Mouse (Mus musculus) Patski (cell line): ENCODE results near the gene Itpkb. TPM values are rescaled to one million over a fixed set of nuclear protein-coding genes. Genes with fewer than 3 reads are reported as not detected.
"Not testable (repeated sequence)": the region's sequence is repeated elsewhere in the genome, so short reads cannot be mapped to it uniquely, and the experiment has no call there.

Experiments
- ATAC-seq: fragments of 100-300 bp; one replicate; pipeline ENCODE4 v1.8.0; 2021
- CTCF ChIA-PET: fragments of 350-600 bp; sonication (Branson Sonifier 250); formaldehyde crosslinking; loops from one replicate; lab custom pipeline; 2022; ENCODE audit warnings: inconsistent platforms; lab: Charles Lee
- POLR2A ChIA-PET: fragments of 350-600 bp; sonication (Branson Sonifier 250); formaldehyde crosslinking; loops from one replicate; lab custom pipeline; 2022; ENCODE audit warnings: antibody characterized with exemption, inconsistent platforms; lab: Charles Lee
- DNase-seq: peaks from one replicate; pipeline ENCODE4 v3.0.0-alpha.2; 2011; ENCODE audit warnings: low read depth, low spot score
- H3K27me3 ChIP-seq: fragments of 371-371 bp; one replicate; pipeline ENCODE4 v1.5.1; 2021
- CTCF ChIP-seq: fragments of 100-300 bp; IDR thresholded peaks from one replicate; pipeline ENCODE4 v1.5.1; 2021
- in situ Hi-C: fragments of 300-500 bp; cut with MboI; formaldehyde crosslinking; loops from 3 replicates; pipeline ENCODE4 v1.11.1; 2018; ENCODE audit warnings: low pct_unique_long_range_greater_than_20kb, mixed read lengths
- polyA plus RNA-seq: library from polyadenylated mRNA; unstranded; gene quantifications from one replicate; pipeline ENCODE4 v1.2.3, GENCODE M21; 2021

Gene Itpkb
- polyA plus RNA-seq, 1 experiment from 2014 or later: 15.4 TPM

GRCm38 (mm10) chr1:180367045-180367619 lies 36.8 kb downstream of the Itpkb start:
- in situ Hi-C loops: no loop called here

GRCm38 (mm10) chr1:180367626-180368025 lies 37.3 kb downstream of the Itpkb start:
- no peak for DNase-seq
- no peak for ATAC-seq
- TF ChIP-seq CTCF: no peak
- ChIA-PET CTCF (interaction anchor here (0.5 kb wide), 1 partner anchor 99 kb away, joined by 3 read pairs; no protein-coding TSS in a partner anchor), POLR2A (no interaction called here)
- in situ Hi-C loops: no loop called here
- no peaks in the 10 kb centered on the region for H3K27me3 ChIP-seq

More at GRCm38 (mm10) chr1:180367045-180367619, 36.8 kb downstream of the Itpkb start:
- CTCF ChIA-PET: interaction anchor here (0.5 kb wide), 1 partner anchor 98 kb away, joined by 3 read pairs; no protein-coding TSS in a partner anchor
- TF ChIP-seq CTCF: no peak
- H3K27me3 ChIP-seq: no peaks in the 10 kb centered on the region
- DNase-seq (no peak), ATAC-seq (no peak)
- POLR2A ChIA-PET: no interaction called here

GRCm38 (mm10) chr1:180368112-180368511 lies 37.8 kb downstream of the Itpkb start:
- no peak for TF ChIP-seq CTCF
- no peaks in the 10 kb centered on the region for H3K27me3 ChIP-seq
- in situ Hi-C loops: no loop called here
- ChIA-PET CTCF (interaction anchor here (0.5 kb wide), 1 partner anchor 99 kb away, joined by 3 read pairs; no protein-coding TSS in a partner anchor), POLR2A (no interaction called here)
- DNase-seq (no peak), ATAC-seq (no peak)

DNA sequence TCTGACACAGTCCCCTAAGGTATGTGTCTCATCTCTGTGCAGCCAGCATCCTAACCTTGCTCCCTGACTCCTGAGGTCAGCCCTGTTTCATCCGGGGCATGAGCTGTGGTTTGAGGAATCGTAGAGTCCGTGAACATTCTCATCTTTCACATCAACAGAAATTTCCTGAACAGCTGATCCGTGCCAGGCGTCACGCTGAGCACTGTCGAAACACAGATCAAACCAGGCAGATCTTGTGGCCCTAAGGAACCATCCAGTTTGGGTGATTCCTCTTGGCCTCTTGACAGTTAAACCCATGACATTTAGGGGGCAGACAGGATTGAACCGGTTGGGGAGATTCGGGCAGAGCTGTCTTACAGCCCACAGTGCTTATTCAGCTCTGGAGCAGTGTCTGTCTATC lies 38.4 kb downstream of the Itpkb start:
- DNase-seq (no peak), ATAC-seq (no peak)
- CTCF ChIA-PET: no interaction called here
- no peak for TF ChIP-seq CTCF
- POLR2A ChIA-PET: no interaction called here
- in situ Hi-C loops: no loop called here
- no peaks in the 10 kb centered on the region for H3K27me3 ChIP-seq

- DNase-seq: no peak
- in situ Hi-C loops: no loop called here
- no peaks in the 10 kb centered on the region for H3K27me3 ChIP-seq
Observed at GRCm38 (mm10) chr1:180370858-180371652, 40.8 kb downstream of the Itpkb start.

DNA sequence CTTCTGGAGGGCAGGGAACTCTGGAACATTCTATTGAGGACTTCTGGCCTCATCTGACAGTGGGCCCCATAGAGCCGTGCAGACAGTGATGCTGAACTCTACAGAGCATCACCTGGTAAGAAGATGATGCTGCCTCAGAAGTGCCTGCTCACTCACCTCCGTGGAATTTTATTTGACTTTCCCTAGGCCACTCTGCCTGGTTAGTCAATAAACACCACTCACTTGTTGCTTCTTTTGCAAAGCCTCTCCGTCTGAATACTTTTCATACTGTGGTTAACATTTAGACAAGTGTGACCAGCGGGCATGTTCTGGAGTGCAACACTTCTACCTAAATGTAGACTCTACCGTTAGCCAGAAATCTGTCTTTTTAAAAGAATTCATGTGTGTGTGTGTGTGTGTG lies 42.0 kb downstream of the Itpkb start:
- POLR2A ChIA-PET, DNase-seq, CTCF ChIA-PET, in situ Hi-C loops, ATAC-seq, H3K27me3 ChIP-seq: not testable (repeated sequence)

More at GRCm38 (mm10) chr1:180370858-180371652, 40.8 kb downstream of the Itpkb start:
- POLR2A ChIA-PET: no interaction called here
- CTCF ChIA-PET: no interaction called here
- no peak for ATAC-seq
- no peak for TF ChIP-seq CTCF

DNA sequence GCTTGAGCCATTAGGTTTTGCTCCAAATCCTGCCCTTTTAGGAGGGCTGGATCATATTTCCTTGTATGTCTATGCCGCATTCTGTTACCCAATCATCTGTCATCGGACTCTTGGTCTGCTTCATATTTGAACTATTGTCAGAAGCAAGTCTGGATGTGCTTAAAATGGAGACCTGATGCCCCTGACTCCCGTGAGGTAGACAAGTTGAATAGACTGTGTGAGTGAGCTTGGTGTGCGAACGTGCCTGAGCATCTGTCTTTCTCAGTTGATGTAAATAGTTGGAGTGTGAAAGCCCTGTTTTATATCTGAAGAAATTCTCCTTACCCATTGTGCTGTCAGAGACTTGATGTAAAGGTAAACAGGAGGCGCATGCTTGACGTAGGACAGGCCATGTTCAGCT lies 46.3 kb downstream of the Itpkb start:
- ATAC-seq: no peak
- CTCF ChIA-PET: interaction anchor here (0.9 to 1.8 kb wide), 2 partner anchors 9 to 13 kb away, joined by 3 to 6 read pairs; no protein-coding TSS in a partner anchor
- no peak for TF ChIP-seq CTCF
- POLR2A ChIA-PET: interaction anchor here (0.6 kb wide), 1 partner anchor 47 kb away, joined by 3 read pairs; no protein-coding TSS in a partner anchor
- DNase-seq: no peak
- in situ Hi-C loops: no loop called here
- no peaks in the 10 kb centered on the region for H3K27me3 ChIP-seq

GRCm38 (mm10) chr1:180379559-180379958 lies 49.3 kb downstream of the Itpkb start:
- no peak for ATAC-seq
- no peaks in the 10 kb centered on the region for H3K27me3 ChIP-seq

GRCm38 (mm10) chr1:180382358-180382757 lies 52.1 kb downstream of the Itpkb start:
- no peaks in the 10 kb centered on the region for H3K27me3 ChIP-seq
- no peak for DNase-seq
- in situ Hi-C loops: no loop called here
- ATAC-seq: no peak
- TF ChIP-seq CTCF: no peak
- ChIA-PET CTCF (interaction anchor here (1.0 kb wide), 1 partner anchor 9 kb away, joined by 4 read pairs; no protein-coding TSS in a partner anchor), POLR2A (no interaction called here)

More at GRCm38 (mm10) chr1:180379559-180379958, 49.3 kb downstream of the Itpkb start:
- POLR2A ChIA-PET: no interaction called here
- DNase-seq: no peak
- in situ Hi-C loops: no loop called here
- CTCF ChIA-PET: no interaction called here
- no peak for TF ChIP-seq CTCF

GRCm38 (mm10) chr1:180383884-180384283 lies 53.6 kb downstream of the Itpkb start:
- DNase-seq: no peak
- in situ Hi-C loops: no loop called here
- CTCF ChIA-PET: interaction anchor here (2.2 kb wide), 1 partner anchor 9 kb away, joined by 4 read pairs; no protein-coding TSS in a partner anchor
- ATAC-seq: no peak
- no peak for TF ChIP-seq CTCF
- POLR2A ChIA-PET: no interaction called here
- no peaks in the 10 kb centered on the region for H3K27me3 ChIP-seq

DNA sequence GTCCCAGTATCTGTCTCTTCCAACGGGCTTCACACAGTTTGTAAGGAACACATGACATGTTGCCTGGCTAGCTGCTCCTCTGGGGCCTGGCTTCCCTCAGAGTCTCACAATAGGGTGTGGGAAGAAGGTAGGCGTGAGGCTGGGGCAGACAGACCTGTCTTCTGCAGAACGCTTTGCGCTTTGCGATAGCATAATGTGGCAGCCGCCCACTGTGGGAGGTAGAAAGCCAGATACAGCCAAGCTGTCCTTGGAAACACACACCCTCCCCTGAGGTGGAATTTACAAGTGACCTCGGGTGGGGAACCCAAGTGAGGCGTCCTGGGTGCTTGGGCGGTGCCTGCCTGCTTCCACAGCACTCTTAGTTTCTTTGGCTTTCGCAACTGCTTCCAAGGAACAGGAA lies 54.2 kb downstream of the Itpkb start:
- in situ Hi-C loops: no loop called here
- no peak for TF ChIP-seq CTCF
- H3K27me3 ChIP-seq: no peaks in the 10 kb centered on the region
- ATAC-seq (no peak), DNase-seq (no peak)
- ChIA-PET POLR2A (no interaction called here), CTCF (interaction anchor here (2.2 to 3.4 kb wide), 2 partner anchors 9 to 38 kb away, joined by 4 to 12 read pairs; no protein-coding TSS in a partner anchor)
